Mouse (Mus musculus): ENCODE measurements around the gene 6430571L13Rik.

DNA sequence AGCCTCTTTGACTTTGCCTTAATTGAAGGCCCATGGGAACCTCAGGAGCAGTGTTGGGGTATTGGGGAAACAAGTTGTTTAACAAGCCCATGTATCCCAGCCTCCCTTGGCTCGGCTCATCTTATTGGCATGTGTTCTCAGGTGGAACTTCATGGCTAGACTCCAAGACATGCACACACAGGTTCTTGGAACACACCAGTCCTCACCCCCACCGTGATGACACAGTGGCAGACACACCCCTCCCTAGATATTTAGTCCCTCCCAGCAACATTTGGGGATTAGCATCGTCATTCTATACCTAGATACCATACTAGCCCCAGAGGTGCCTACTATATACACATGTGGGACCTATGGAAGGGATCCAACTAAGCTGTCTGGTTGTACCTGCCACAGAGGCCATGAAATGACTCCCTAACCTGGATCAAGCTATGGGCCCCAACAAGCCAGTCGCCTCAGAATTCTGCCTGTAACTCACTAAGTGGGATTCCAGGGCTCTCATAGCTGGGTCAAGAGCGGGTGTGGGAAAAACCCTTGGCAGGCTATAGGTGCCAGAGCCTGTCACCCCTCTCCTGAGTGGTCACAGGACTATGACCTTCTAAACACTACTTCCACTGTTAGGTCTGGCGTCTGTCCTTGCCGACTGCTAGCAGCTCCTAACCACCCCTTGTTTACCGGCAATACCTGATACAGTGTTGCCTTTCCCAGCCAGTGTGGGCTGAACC lies 42.2 kb upstream of the 6430571L13Rik start:
- no peak for TF ChIP-seq CTCF (conservative IDR thresholded peaks at IDR 0.05; ENCODE audit: low read length)
- no peak for TF ChIP-seq NANOG (IDR thresholded peaks at IDR 0.05; ENCODE audit: borderline replicate concordance, low read length)
- no peak for TF ChIP-seq POU5F1 (IDR thresholded peaks at IDR 0.05; ENCODE audit: borderline replicate concordance, low read length)

All from E14TG2a.4 (cell line).